Mouse (Mus musculus) T-helper 17 cell (primary cell): ENCODE data around the gene 4632433K11Rik.
"Not testable (repeated sequence)": the region's sequence is repeated elsewhere in the genome, so short reads cannot be mapped to it uniquely, and the experiment has no call there.

Experiments
- in situ Hi-C, 2 experiments: fragments of 300-600 bp; cut with MboI, MseI; formaldehyde crosslinking; loops; 1 replicate in 1 of 2; 2 replicates in 1 of 2; pipeline ENCODE4 v1.15.1; 2025; ENCODE audit warnings: high pct_unique_total_duplicates in 2 of 2

4632433K11Rik gene

DNA sequence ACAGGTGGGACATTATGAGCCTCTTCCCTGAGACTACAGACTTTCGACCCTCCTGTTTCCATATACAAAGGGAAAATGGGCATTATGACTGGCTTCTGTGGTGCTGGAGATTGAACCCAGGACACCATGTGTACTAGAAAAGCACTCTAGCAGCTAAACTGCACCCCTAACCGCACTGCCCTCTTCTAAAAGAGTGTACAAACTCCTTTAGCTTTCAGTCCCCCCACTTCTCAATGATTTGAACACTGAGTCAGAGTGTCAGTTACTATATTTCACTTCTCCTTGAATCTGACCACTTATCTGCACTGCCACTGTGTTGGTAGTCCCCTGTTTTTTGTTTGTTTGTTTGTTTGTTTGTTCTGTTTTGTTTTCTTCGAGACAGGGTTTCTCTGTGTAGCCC is at the start of gene 4632433K11Rik:
4632433K11Rik (plus strand) TSS at position 301 of the 400 bp plus-strand sequence.
- in situ Hi-C loops, result no loop called here

DNA sequence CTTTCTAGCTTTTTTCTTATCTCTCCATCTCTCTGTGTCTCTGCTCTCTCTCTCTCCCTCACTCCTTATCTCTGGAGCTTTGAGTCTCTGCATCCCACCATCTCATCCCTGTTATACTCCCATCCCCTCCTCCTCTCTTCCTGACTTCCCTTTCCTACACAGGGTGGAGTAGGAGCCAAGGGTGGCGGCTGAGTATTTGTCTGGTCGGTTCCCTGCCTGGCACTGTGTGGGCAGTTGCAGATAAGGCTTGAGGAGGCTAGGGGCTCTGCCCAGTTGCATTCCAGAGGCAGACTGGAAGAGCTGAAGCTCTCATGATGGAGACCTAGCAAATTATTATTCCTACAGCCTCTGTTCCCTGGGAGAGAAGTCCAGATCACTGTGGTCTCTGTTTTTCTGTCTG is 45.7 kb upstream of the 4632433K11Rik start:
- in situ Hi-C loops, result no loop called here

DNA sequence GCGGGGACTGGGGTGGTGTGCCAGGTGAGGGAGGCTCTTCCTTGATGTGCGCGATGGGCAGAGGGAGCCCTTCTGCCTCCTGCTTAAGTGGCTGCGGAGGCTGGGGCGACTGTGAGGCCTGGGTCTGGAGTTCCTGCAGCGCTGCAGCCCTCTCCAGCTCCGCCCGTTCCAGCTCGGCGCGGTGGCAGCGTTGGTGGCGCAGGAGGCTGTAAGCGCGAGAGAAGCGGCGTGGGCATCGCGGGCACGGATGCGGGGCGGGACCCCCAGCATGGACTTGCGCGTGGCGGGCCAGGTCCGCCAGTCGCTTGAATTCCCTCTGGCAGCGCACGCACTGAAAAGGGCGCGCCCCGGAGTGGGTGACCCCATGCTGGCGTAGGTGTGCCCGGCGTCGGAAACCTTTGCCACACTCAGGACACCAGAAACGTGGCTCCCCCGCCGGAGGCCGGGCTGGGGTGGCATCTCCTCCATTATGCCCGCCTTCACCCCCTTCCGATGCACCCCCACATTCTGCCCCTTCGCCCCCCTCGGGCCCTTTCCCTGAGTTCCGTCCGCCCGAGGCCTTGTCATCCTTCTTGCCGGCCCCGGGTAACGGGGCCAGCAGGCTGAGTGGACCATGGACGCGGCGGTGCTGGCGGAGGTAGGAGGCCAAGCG is 40.4 kb upstream of the 4632433K11Rik start:
- in situ Hi-C loops, result no loop called here

DNA sequence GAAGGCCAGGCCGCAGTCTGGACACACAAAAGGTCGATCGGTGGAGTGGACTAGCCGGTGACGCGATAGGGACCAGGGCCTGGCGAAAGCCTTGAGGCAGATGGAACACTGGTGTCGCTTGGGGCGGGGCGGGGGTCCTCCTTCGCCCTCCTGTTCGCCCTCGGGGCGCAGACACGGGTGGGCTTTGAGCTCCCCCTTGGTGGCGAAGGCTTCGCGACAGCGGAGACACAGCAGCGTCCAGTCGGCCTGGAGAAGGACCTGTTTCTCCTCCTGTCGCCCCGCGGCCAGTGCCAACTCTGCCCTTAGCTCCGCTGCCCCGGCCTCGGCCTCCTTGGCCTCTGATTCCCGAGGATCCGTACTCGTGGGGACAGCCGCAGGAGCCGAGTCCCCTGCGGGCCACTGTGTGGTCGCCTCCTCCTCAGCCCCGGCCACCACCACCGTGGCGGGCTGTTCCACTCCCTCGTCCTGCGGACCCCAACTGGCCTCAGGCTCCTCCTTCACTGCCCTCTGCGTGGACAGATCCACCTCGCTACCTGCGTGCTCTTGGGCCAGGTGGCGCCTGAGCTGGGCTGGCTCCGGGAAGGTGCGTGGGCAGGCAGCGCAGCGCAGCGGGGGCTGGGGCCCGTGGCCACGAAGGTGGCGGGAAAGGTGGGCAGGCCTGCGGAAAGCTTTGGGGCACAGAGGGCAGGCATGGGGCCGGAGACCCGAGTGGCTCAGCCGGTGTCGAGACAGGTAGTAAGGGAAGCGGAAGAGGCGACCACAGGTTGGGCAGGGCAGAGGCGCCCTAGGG is 39.7 kb upstream of the 4632433K11Rik start:
- in situ Hi-C loops, result no loop called here

DNA sequence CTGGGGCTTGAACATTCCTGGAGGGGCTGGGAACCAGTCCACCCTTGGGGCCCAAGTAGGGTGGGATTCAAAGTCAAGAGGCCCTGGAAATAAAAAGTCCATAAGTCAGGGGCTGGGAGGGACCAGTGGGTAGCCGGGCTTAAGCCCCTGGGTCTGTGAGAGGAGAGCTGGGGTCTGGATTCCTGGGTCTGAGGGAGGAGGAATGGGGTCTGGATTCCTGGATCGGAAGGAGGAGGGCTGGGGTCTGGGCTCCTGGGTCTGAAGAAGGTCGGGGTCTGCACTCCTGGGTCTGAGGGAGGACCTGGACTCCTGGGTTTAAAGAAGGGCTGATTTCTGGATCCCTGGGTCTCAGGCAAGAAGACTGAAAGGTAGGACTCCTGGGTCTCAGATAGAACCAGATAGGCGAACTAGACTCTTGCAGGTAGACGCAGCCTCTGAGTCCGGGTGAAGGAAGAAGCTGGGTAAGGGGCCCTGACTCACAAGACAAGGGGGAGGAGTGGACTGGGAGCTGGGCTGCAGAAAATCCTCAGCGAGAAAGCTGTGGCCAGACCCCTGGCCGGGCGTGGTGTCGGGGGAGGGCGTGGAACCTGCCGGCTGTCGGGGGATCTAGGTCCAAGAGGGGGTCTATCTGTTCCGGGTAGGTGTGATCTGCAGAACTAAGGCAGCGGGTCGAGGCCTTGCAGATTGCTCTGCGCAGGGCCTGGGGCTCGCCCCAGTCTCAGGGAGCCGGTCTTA is 38.5 kb upstream of the 4632433K11Rik start:
- in situ Hi-C loops, result no loop called here

DNA sequence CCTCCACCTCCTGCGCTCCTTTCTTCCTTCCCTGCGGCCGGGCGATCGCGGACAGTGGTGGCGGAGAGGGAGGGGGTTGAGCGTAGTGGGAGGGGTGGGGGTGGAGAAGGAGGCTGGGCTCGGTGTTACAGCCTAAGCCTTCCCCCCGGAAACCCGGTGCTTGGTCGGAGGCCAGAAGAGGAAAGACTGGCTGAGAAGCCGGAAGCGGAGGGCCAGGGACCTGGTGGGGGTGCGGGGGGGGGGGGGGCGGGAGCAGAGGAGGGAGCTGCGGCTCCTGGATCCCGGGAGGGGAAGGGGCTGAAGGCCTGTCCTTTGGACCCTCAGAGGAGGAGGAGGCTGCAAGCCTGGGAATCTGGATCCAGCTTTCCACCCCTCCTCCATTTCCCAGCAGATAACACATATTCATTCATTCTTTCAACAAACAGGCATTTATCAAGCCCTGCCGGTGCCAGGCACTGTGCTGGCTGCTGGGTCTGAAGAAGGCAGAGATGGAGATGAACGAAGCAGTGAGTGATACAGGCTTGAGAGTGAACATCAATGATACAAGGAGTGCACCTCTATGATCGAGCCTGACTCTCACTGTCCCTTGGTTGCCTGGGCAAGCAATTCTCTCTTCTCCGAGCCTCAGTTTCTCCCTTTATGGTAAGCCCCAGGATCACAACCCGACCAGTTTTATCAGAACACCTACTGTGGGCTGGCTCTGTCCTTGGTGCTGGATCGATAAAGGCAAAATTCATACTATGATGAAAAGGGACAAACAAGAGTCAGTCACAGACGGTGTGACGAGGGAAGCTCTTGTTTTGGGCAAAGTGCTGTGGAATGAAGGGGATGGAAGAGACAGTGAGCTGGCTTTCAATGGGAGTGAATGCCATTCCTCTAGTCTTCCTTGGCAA is 37.7 kb upstream of the 4632433K11Rik start, which contains the start of gene Zfp579:
Zfp579 (minus strand) TSS at position 156 of the 893 bp plus-strand sequence.
- in situ Hi-C loops, result no loop called here

DNA sequence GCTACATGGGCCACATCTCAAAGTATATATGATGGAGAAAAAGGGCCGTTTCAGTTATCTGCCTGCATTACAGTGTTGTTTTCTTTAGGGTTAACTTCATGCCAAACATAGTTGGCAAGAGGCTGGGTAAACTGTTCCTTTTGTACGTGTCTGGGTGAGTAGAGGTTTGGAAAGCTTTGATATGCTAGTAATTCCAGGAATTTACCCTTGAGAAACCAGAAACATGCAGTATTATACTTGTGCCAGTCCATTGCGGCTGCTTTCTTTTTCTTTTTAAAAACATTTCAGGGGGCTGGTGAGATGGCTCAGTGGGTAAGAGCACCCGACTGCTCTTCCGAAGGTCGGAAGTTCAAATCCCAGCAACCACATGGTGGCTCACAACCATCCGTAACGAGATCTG is 37.0 kb upstream of the 4632433K11Rik start:
- in situ Hi-C loops, result no loop called here

DNA sequence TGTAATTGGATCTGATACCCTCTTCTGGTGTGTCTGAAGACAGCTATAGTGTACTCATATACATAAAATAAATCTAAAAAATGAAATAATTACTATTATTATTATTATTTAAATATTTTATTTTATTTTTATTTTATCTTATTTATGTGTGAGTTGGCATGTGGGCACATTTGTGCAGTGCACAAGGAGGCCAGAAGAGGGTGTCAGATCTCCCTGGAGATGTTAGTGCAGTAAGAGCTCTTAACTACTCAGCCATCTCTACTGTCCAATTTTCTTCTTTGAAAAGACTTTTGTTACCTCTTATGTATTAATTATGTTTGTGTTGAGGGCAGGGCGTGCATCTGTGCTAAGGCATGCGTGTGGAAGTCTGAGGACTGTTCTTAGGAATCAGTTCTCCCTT is 34.0 kb upstream of the 4632433K11Rik start:
- in situ Hi-C loops, result no loop called here

DNA sequence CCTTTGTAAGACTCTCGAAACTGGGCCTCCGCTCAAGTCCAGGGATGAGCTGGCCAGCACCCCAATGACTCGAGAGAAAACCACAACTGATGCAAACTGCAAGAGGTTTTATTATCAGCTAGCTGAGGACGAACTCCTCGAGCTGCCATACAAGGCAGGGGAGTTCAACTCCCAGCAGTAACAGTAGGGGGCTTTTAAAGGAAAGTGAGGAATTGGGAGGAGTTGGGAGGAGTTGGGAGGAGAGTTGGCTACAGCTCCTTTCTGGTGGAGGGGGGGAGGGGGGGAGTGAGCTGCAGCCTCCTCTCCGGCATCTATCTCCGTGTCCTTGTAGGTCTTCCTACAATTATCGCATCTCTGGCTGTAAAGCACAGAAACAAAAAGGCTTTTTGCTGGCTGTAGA is 31.0 kb upstream of the 4632433K11Rik start:
- in situ Hi-C loops, result not testable (repeated sequence)

DNA sequence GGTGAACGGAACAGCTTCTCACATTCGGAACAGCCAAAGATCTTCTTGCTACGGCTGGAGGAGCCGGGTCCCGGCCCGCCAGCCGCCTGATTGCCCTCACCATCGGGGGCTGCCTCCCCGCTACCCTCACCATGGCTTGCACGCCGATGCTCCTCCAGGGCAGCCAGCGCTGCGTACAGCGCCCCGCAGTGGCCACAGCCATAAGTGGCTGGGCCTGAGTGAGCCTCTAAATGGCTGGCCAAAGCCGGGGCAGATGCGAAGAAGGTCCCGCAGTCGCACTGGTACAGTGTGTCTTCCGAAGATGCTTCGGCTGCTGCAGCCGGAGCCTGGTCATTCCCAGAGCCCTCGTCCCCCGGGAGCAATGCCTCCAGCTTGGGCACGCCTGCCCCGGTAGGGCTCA is 25.7 kb upstream of the 4632433K11Rik start:
- in situ Hi-C loops, result no loop called here

DNA sequence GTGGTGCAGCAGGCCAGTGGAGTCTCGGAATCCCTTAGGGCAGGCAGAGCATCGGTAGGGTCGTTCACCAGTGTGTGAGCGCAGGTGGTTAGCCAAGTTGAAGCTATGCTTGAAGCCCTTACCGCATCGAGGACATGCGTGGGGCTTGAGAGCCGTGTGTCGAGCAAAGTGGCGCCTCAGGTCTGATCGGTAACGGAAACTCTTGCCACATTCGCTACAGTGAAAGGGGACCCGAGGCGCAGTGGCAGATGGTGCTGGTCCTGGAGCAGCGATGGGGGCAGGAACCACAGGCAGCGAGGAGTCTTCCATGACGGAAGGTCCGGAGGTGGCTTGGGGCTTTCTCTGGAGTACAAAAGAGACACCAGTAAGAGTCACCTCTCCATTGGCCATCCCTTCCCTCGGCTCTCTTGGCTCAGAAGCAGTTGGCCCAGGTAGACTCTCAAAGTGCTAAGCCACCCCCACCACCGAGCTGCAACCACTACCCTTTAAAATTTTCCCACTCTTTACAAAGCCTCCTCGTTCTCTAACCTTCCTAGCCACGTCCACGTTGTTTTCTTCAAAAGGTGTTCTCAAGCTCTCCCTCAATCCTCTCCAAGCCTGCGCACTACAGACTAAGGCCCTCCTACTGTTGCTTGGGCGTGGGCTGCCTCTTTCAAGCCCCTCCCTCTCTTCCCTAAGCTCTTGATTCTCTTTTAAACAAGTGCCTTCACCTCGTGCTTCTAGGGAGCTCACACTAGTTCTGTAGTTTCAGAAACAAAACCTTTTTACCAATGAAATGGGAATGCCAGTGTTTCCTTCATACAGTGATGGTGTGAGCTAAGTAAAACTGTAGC is 21.0 kb upstream of the 4632433K11Rik start:
- in situ Hi-C loops, result loop anchor here (10.0 kb wide), 2 partner anchors 1142 to 1308 kb away; partner anchors contain the start of genes Rps9 (in 1 of the 2) and Zfp787 (in 1 of the 2)

DNA sequence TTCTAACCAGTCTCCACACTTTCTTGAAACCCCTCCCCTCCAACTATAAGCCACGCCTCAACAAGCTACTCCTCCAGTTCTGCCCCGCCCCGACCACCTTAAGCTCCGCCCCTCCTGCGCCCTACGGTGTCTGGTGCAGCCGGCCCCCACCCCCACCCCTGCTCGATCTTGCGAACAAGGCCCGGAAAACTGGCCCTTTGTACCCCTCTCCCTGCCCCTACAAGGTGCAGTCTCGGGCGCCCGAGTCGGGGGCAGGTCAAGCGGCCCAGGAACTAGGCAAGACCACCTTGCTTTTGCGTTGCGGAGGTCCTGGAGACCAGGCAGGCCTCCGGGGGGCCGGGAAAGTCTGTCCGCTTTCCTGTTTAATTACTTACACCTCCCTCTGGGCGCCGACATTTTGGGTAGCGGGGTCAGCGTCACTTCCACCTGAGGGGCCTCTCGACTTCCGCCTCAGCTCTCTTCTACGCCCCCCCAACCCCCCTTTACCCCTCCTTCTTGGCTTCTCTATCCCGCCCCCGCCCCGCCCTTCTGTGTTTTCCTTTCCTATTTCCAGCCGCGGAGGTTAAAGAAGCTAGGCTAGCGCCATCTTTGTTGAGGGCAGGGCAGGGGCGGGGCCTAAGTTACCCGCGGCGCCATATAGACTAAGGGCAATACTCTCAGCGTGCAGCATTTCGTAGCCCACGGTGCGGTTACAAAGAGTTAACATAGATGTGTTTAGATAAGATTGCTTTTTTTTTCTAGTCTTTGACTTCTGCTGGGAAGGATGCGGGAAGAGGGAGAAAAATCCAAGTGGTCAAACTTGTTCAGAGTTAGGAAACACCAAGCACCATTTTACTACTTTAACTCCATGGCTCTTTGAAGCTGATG is 19.4 kb upstream of the 4632433K11Rik start, which contains the start of the genes Zfp524 and Fiz1:
Zfp524 (plus strand) TSS at position 165 of the 867 bp plus-strand sequence.
Fiz1 (minus strand) TSS at position 447 of the 867 bp plus-strand sequence.
- in situ Hi-C loops, result loop anchor here (5.0 to 10.0 kb wide), 3 partner anchors 97 to 1310 kb away; partner anchors contain the start of genes Rps9 (in 1 of the 2), Zfp628 (in 1 of the 2) and Zfp787 (in 1 of the 2)

DNA sequence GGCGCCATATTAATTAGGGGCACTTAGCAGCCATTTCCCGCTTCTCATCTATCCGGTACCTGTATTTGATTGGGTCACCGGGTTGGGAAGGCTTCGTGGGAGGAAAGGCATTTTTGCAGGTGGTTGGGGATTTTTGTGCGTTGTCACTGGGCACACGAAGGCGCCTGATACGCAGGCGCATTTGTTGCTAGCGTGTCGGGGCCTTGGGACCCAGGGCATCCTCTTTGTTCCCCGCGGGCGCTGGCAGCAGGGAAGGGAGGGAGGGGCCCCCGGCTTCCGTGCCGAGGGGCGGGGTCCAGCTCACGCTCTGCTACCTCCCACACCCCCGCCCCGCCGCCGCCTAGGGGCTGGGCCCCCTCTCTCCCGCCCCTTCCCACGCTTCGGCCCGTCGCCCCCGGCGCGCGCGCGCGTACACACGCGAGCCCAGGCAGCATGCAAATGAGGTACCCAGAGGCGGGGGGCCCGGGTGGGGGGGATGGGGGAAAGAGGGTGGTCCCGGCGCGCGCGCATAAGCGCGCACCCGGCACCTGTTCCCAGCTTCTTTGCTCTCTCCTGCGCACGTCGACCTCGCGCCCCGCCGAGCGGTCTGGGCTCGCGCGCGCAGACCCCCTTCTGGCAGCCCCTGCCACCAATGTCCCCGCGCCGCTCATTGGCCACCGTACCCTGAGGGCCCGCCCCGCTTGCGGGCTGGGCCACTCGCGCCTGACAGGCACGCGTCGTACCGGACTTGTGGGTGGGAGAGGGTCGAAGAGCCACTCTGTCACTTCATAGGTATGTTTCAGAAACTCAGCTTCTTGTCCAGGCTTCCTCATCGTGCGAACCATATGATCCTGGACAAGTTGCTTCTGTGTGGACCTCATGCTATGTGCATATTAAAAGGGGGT is 18.6 kb upstream of the 4632433K11Rik start, which contains the start of gene Gm44973:
Gm44973 (plus strand) TSS at position 379 of the 884 bp plus-strand sequence.
- in situ Hi-C loops, result loop anchor here (5.0 to 10.0 kb wide), 3 partner anchors 98 to 1311 kb away; partner anchors contain the start of genes Rps9 (in 1 of the 2), Zfp628 (in 1 of the 2) and Zfp787 (in 1 of the 2)

DNA sequence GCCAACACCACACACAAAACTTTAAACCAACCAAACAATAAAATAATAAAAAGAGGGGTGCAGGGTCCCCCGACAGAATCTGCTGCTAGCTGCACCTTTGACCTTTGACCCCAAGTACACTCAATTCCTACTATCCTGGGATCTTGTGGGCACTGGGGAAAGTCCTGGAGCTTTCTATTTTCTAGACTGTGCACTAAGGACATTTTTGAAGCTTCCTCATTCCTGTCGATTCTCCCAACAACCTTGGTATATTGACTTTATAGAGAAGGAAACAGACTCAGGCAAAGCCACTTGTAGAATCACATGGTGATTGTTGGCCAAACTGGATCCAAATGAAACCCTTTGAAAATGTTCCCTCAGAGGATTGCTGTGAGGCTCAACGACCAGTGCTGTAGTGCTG is 17.9 kb upstream of the 4632433K11Rik start:
- in situ Hi-C loops, result loop anchor here (5.0 to 10.0 kb wide), 3 partner anchors 99 to 1311 kb away; partner anchors contain the start of genes Rps9 (in 1 of the 2), Zfp628 (in 1 of the 2) and Zfp787 (in 1 of the 2)

DNA sequence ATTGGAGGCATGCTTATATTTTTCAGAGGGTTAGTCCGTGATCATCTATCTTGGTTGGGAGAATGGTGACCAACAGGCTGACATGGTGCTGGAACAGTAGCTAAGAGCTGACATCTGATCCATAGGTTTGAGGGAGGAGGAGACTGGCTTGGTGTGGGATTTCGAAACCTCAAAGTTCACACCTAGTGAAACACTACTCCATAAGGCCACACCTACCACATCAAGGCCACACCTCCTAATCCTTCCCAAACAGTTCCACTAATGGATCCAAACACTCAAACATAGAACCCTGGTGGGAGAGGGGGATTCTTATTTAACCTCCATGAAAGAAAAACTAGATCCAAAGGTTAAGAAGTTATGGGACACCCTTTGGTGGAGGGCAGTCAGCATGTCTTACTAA is 17.0 kb upstream of the 4632433K11Rik start:
- in situ Hi-C loops, result loop anchor here (5.0 to 10.0 kb wide), 3 partner anchors 100 to 1312 kb away; partner anchors contain the start of genes Rps9 (in 1 of the 2), Zfp628 (in 1 of the 2) and Zfp787 (in 1 of the 2)

DNA sequence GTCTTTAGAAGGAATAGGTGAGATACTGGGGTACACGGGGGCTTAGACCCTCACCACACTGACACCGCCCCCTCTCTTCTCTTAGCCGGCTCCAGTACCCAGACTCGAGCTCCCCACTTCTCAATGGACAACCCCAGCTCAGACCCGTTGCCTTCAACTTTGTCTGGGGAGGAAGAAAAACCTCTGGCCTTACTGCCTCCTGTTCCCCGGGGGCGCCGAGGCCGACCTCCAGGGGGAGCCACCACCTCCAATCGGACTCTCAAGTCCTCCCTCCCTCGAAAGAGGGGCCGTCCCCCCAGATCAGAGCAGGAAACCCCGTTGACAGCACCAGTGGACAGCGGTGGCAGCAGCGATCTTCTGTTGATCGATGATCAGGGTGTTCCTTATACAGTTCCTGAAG is 16.6 kb upstream of the 4632433K11Rik start:
- in situ Hi-C loops, result loop anchor here (5.0 to 10.0 kb wide), 3 partner anchors 100 to 1313 kb away; partner anchors contain the start of genes Rps9 (in 1 of the 2), Zfp628 (in 1 of the 2) and Zfp787 (in 1 of the 2)

DNA sequence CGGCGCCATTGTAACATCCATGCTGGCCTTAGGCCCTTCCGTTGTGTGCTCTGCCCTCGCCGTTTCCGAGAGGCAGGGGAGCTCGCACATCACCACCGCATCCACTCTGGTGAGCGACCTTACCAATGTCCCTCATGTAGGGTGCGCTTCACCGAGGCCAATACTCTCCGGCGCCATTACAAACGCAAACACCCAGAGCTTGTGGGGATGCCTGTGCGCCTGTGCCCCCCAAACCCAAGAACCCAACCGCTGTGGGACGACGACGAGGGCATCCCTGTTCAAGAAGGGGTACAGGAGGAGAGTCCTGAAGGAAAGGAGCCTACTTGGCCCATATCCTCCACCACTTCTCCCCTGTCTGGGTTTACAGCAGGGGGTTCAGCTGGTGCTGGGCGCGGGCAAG is 16.0 kb upstream of the 4632433K11Rik start:
- in situ Hi-C loops, result loop anchor here (5.0 to 10.0 kb wide), 3 partner anchors 101 to 1313 kb away; partner anchors contain the start of genes Rps9 (in 1 of the 2), Zfp628 (in 1 of the 2) and Zfp787 (in 1 of the 2)
